Mouse (Mus musculus) spleen, adult 2 months (tissue): ENCODE measurements around the gene Xrra1.

ENCODE experiments used
- CTCF ChIP-seq: fragments of 200-500 bp; IDR thresholded peaks from 2 replicates; pipeline ENCODE4 v1.5.1; 2011; ENCODE audit warnings: mild to moderate bottlenecking, inconsistent platforms; ENCODE audit not compliant: insufficient read depth, insufficient read length, insufficient replicate concordance; ENCODE audit errors: extremely low read depth
- POLR2A ChIP-seq: fragments of 200-500 bp; IDR thresholded peaks from 2 replicates; pipeline ENCODE4 v1.6.1; 2011; ENCODE audit warnings: low read depth, low read length, inconsistent platforms

- TF ChIP-seq CTCF = no peak
- TF ChIP-seq POLR2A = no peak
These were observed 2.6 kb upstream of the Xrra1 start for GRCm38 (mm10) chr7:99856266-99856861.
